Mouse (Mus musculus) monocyte, adult 2 months (primary cell): ENCODE results near the gene Gm15140.
"Not testable (repeated sequence)": the region's sequence is repeated elsewhere in the genome, so short reads cannot be mapped to it uniquely, and the experiment has no call there.

Source experiments
- DNase-seq, 2 experiments: peaks; one replicate each; pipeline ENCODE4 v3.0.0; 2022; ENCODE audit warnings: low spot score in 2 of 2, low read depth in 1 of 2

Gene Gm15140

DNA sequence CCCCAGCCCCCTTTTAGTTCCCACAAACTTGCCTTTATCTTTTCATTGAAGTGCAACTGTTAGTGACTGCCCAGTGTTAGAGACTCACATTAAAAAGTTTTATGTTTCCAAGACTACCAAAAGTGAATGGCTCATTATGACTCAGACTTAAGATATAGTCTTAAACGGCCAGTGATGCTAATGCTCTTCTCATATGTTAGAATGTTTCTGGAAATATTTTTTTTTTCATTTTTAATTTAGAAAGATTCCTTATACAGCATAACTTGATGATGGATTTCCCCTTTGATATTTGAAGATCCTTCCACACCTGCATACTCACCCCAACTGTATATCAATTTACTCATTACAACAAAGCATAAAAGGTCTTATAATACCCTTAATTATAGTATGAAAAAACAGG, at the start of gene Gm15140:
Gene Gm15140, minus strand, starts transcription at position 101 of the 400 bp plus-strand sequence.
- DNase-seq, result not testable (repeated sequence)
